Mouse (Mus musculus): ENCODE data around the gene Golga4. TPM values are rescaled to one million over a fixed set of nuclear protein-coding genes. Genes with fewer than 3 reads are reported as not detected.

Golga4 gene
- polyA plus RNA-seq, 1 experiment from 2014 or later: 64.0 TPM

DNA sequence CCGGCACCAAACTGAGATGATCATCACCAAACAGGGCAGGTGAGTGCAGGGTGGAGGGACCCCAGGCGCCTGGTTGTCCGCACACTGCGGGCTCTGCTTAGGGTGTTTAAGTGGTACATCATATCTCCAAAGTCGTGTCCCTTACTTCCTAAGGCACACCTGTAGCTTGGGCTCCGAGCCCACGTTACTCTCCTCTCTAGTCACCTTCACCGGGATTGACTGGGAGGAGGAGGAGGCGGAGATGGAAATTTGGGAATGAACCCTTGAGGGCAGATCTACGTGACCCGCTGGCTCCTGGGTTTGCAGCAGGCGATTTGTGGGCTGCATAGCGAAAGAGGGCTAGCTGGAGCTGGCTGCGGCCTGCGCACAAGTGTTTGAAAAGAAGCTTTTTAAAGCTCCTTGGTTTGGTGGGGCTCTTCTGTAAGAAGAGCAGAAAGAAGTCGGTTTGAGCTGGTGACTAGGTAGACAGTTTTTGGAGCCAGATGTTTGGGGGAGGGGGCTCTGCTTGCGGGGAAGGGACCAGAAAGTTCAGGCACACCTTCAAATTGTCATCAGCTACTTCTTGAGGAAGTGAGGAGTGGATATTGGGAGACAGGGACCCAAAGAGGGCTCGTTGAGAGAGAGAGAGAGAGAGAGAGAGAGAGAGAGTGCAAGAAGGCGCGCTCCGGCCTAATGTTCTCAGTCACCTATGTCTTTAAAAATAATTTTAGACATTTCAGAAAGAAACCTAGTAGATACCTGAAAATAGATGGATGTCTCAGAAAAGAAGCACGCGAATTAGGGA is 26.4 kb upstream of the Golga4 start:
- no peaks in the 10 kb centered on the region for H3K36me3 ChIP-seq (ENCODE audit: control insufficient read depth, insufficient read depth, low read length)
- 11% methylated on average over 23 of the region's 23 CpGs for WGBS
- H3K27ac ChIP-seq (replicated peaks in 1 of 2; ENCODE audit: control insufficient read depth in 1 of 2, insufficient read depth in 1 of 2, low read depth in 2 of 2, low read length in 2 of 2): no peak overlapping the region
- H3K27me3 ChIP-seq (ENCODE audit: control insufficient read depth, insufficient read depth, low read length): peaks cover 87% of the 10 kb centered on the region
- H3K4me3 ChIP-seq (ENCODE audit: control insufficient read depth in 1 of 2, insufficient read depth in 1 of 2, low read depth in 1 of 2, low read length in 2 of 2): peak overlapping the region in 1 of 2 experiments; percentile 47; a peak in 2 of 4 replicates
- no peak for ATAC-seq (ENCODE audit: insufficient number of reproducible peaks, insufficient read depth, low FRiP score, low read depth)
- peak overlapping the region; percentile 84 for H3K4me2 ChIP-seq (ENCODE audit: low read length)
- H3K4me1 ChIP-seq (ENCODE audit: control insufficient read depth in 2 of 2, insufficient read depth in 2 of 2, low read length in 2 of 2): peaks cover 7 to 25% of the 10 kb centered on the region in 2 experiments; a peak in 3 of 4 replicates
- no peaks in the 10 kb centered on the region for H3K9me3 ChIP-seq (ENCODE audit: control insufficient read depth, low read length)
- H3K9ac ChIP-seq (ENCODE audit: low read length): no peak overlapping the region

GRCm38 (mm10) chr9:118480292-118480690 is 25.8 kb upstream of the Golga4 start:
- H3K36me3 ChIP-seq (ENCODE audit: control insufficient read depth, insufficient read depth, low read length): no peaks in the 10 kb centered on the region
- ATAC-seq (ENCODE audit: insufficient number of reproducible peaks, insufficient read depth, low FRiP score, low read depth): no peak
- H3K9ac ChIP-seq (ENCODE audit: low read length): no peak overlapping the region
- peaks cover 7 to 25% of the 10 kb centered on the region in 2 experiments; a peak in 3 of 4 replicates for H3K4me1 ChIP-seq (ENCODE audit: control insufficient read depth in 2 of 2, insufficient read depth in 2 of 2, low read length in 2 of 2)
- H3K27ac ChIP-seq (replicated peaks in 1 of 2; ENCODE audit: control insufficient read depth in 1 of 2, insufficient read depth in 1 of 2, low read depth in 2 of 2, low read length in 2 of 2): no peak overlapping the region
- H3K9me3 ChIP-seq (ENCODE audit: control insufficient read depth, low read length): no peaks in the 10 kb centered on the region
- H3K27me3 ChIP-seq (ENCODE audit: control insufficient read depth, insufficient read depth, low read length): peaks cover 87% of the 10 kb centered on the region
- 10% methylated on average over 14 of the region's 14 CpGs for WGBS
- H3K4me3 ChIP-seq (ENCODE audit: control insufficient read depth in 1 of 2, insufficient read depth in 1 of 2, low read depth in 1 of 2, low read length in 2 of 2): no peak overlapping the region
- H3K4me2 ChIP-seq (ENCODE audit: low read length): no peak overlapping the region

DNA sequence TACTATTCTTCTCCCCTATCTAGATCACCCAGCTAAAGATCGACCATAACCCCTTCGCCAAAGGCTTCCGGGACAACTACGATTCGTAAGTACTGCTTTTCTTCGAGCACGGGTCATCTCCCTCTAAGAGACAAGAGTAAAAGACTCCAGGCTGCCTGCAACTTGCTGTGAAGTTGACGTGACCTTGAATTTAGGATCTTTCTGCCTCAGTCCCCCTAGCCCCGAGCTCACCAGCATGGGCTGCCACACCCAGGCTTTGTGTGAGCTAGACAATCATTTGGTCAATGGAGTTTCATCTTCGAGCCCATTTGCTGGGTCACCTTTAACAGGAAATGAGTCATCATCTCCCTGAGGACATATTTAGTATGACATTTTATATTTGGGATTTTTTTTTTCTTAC is 23.9 kb upstream of the Golga4 start:
- Histone ChIP-seq H3K27ac (replicated peaks in 1 of 2; ENCODE audit: control insufficient read depth in 1 of 2, insufficient read depth in 1 of 2, low read depth in 2 of 2, low read length in 2 of 2) (no peak overlapping the region), H3K27me3 (ENCODE audit: control insufficient read depth, insufficient read depth, low read length) (peaks cover 96% of the 10 kb centered on the region), H3K36me3 (ENCODE audit: control insufficient read depth, insufficient read depth, low read length) (no peaks in the 10 kb centered on the region), H3K9me3 (ENCODE audit: control insufficient read depth, low read length) (no peaks in the 10 kb centered on the region), H3K9ac (ENCODE audit: low read length) (no peak overlapping the region), H3K4me1 (ENCODE audit: control insufficient read depth in 2 of 2, insufficient read depth in 2 of 2, low read length in 2 of 2) (peaks cover 4 to 21% of the 10 kb centered on the region in 2 experiments; a peak in 3 of 4 replicates), H3K4me2 (ENCODE audit: low read length) (no peak overlapping the region), H3K4me3 (ENCODE audit: control insufficient read depth in 1 of 2, insufficient read depth in 1 of 2, low read depth in 1 of 2, low read length in 2 of 2) (no peak overlapping the region)
- WGBS: 65% methylated on average over 10 of the region's 10 CpGs
- ATAC-seq (ENCODE audit: insufficient number of reproducible peaks, insufficient read depth, low FRiP score, low read depth): no peak

- 8% methylated on average over 32 of the region's 32 CpGs for WGBS
- H3K36me3 ChIP-seq (ENCODE audit: control insufficient read depth, insufficient read depth, low read length): no peaks in the 10 kb centered on the region
- ATAC-seq (ENCODE audit: insufficient number of reproducible peaks, insufficient read depth, low FRiP score, low read depth): no peak
- H3K27ac ChIP-seq (replicated peaks in 1 of 2; ENCODE audit: control insufficient read depth in 1 of 2, insufficient read depth in 1 of 2, low read depth in 2 of 2, low read length in 2 of 2): no peak overlapping the region
- H3K4me3 ChIP-seq (ENCODE audit: control insufficient read depth in 1 of 2, insufficient read depth in 1 of 2, low read depth in 1 of 2, low read length in 2 of 2): 0 out of 4 replicates have a peak overlapping the region, but pooled peaks of 1 of the 2 experiments have one; percentile 8
- peak overlapping the region; percentile 39 for H3K4me2 ChIP-seq (ENCODE audit: low read length)
- H3K9ac ChIP-seq (ENCODE audit: low read length): no peak overlapping the region
- H3K9me3 ChIP-seq (ENCODE audit: control insufficient read depth, low read length): no peaks in the 10 kb centered on the region
- peaks cover 67% of the 10 kb centered on the region for H3K27me3 ChIP-seq (ENCODE audit: control insufficient read depth, insufficient read depth, low read length)
- H3K4me1 ChIP-seq (ENCODE audit: control insufficient read depth in 2 of 2, insufficient read depth in 2 of 2, low read length in 2 of 2): peaks cover 2 to 17% of the 10 kb centered on the region in 2 experiments; a peak in 3 of 4 replicates
These were observed 19.5 kb upstream of the Golga4 start for GRCm38 (mm10) chr9:118486361-118487095.

DNA sequence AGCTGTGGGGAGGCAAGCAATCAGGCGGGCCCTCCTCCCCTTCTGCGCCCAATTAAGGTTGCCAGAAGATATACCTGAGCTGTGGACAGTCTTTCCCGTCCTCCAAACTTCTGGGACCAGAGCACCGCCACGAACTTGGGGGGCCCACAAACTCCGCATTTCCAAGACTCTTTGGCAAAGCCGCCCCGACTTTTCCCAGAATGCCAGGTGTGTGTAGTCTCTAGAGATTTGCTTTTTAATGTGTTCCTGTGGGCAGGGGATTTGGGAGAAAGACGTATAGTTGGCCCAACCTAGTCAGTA is 19.0 kb upstream of the Golga4 start:
- Histone ChIP-seq H3K27me3 (ENCODE audit: control insufficient read depth, insufficient read depth, low read length) (peaks cover 62% of the 10 kb centered on the region), H3K4me3 (ENCODE audit: control insufficient read depth in 1 of 2, insufficient read depth in 1 of 2, low read depth in 1 of 2, low read length in 2 of 2) (peak overlapping the region in 1 of 2 experiments; percentile 50; a peak in 2 of 4 replicates), H3K4me2 (ENCODE audit: low read length) (peak overlapping the region; percentile 72), H3K4me1 (ENCODE audit: control insufficient read depth in 2 of 2, insufficient read depth in 2 of 2, low read length in 2 of 2) (peaks cover 2 to 17% of the 10 kb centered on the region in 2 experiments; a peak in 3 of 4 replicates), H3K9ac (ENCODE audit: low read length) (no peak overlapping the region), H3K27ac (replicated peaks in 1 of 2; ENCODE audit: control insufficient read depth in 1 of 2, insufficient read depth in 1 of 2, low read depth in 2 of 2, low read length in 2 of 2) (no peak overlapping the region), H3K36me3 (ENCODE audit: control insufficient read depth, insufficient read depth, low read length) (no peaks in the 10 kb centered on the region), H3K9me3 (ENCODE audit: control insufficient read depth, low read length) (no peaks in the 10 kb centered on the region)
- no peak for ATAC-seq (ENCODE audit: insufficient number of reproducible peaks, insufficient read depth, low FRiP score, low read depth)
- 3% methylated on average over 9 of the region's 9 CpGs for WGBS

GRCm38 (mm10) chr9:118487636-118488035 is 18.4 kb upstream of the Golga4 start:
- ATAC-seq (ENCODE audit: insufficient number of reproducible peaks, insufficient read depth, low FRiP score, low read depth): no peak
- H3K27me3 ChIP-seq (ENCODE audit: control insufficient read depth, insufficient read depth, low read length): peaks cover 57% of the 10 kb centered on the region
- H3K9me3 ChIP-seq (ENCODE audit: control insufficient read depth, low read length): no peaks in the 10 kb centered on the region
- H3K36me3 ChIP-seq (ENCODE audit: control insufficient read depth, insufficient read depth, low read length): no peaks in the 10 kb centered on the region
- H3K27ac ChIP-seq (replicated peaks in 1 of 2; ENCODE audit: control insufficient read depth in 1 of 2, insufficient read depth in 1 of 2, low read depth in 2 of 2, low read length in 2 of 2): no peak overlapping the region
- no peak overlapping the region; the same call in 1 of the 2 replicates for H3K9ac ChIP-seq (ENCODE audit: low read length)
- WGBS: 2% methylated on average over 22 of the region's 22 CpGs
- peak overlapping the region; percentile 50 for H3K4me3 ChIP-seq (ENCODE audit: control insufficient read depth in 1 of 2, insufficient read depth in 1 of 2, low read depth in 1 of 2, low read length in 2 of 2)
- H3K4me2 ChIP-seq (ENCODE audit: low read length): peak overlapping the region; percentile 72
- peaks cover 2 to 17% of the 10 kb centered on the region in 2 experiments; a peak in 3 of 4 replicates for H3K4me1 ChIP-seq (ENCODE audit: control insufficient read depth in 2 of 2, insufficient read depth in 2 of 2, low read length in 2 of 2)

- no peak for ATAC-seq (ENCODE audit: insufficient number of reproducible peaks, insufficient read depth, low FRiP score, low read depth)
- H3K9ac ChIP-seq (ENCODE audit: low read length): peak overlapping the region; percentile 63
- peaks cover 2 to 17% of the 10 kb centered on the region in 2 experiments; a peak in 3 of 4 replicates for H3K4me1 ChIP-seq (ENCODE audit: control insufficient read depth in 2 of 2, insufficient read depth in 2 of 2, low read length in 2 of 2)
- H3K9me3 ChIP-seq (ENCODE audit: control insufficient read depth, low read length): no peaks in the 10 kb centered on the region
- peak overlapping the region; percentile 50 for H3K4me3 ChIP-seq (ENCODE audit: control insufficient read depth in 1 of 2, insufficient read depth in 1 of 2, low read depth in 1 of 2, low read length in 2 of 2)
- peaks cover 51% of the 10 kb centered on the region for H3K27me3 ChIP-seq (ENCODE audit: control insufficient read depth, insufficient read depth, low read length)
- H3K36me3 ChIP-seq (ENCODE audit: control insufficient read depth, insufficient read depth, low read length): no peaks in the 10 kb centered on the region
- no peak overlapping the region for H3K27ac ChIP-seq (replicated peaks in 1 of 2; ENCODE audit: control insufficient read depth in 1 of 2, insufficient read depth in 1 of 2, low read depth in 2 of 2, low read length in 2 of 2)
- peak overlapping the region; percentile 72 for H3K4me2 ChIP-seq (ENCODE audit: low read length)
- WGBS: under 1% methylated on average over 28 of the region's 28 CpGs
These were observed 17.8 kb upstream of the Golga4 start for GRCm38 (mm10) chr9:118488138-118488895.

All from heart, embryonic 14.5 days (tissue).